Mouse (Mus musculus) right cerebral cortex, postnatal 14 days (tissue): Measurements from ENCODE around the gene Rsph9.
A peak's percentile ranks its signal among the peaks of the same experiment; 100 is the strongest.

Experiments used
- DNase-seq: peaks from one replicate; pipeline ENCODE4 v3.0.0; 2022

Gene Rsph9

DNA sequence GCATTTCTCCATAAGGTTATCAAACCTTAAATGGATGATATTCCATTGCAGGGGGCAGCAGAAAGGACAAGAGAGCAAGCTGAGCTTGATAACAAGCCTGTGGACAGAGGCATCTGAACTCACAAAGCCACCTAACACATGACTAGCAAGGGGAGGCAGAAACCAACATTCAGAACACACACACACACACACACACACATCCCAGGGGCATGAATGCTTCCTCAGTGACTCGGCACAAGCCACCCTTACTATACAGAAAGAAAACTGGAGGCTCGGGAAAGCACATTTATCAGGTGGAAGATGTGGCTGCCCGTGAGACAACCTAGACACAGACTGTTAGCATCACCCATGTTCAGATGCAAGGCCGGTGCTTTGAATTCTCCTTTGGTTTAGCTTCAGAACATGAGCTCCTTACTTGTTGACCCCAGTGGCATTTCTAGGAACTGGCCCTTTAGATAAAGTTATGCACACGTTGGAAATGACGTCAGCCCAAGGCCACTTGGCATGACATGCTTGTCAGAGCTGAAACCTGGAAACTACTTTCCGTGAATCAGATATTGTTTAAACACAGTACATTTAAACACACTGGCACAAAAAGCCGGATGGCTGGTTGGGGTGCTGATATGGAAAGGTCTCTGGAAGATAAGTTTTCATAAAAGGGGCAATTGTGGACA lies 5.3 kb downstream of the Rsph9 start:
- DNase-seq: no peak

DNA sequence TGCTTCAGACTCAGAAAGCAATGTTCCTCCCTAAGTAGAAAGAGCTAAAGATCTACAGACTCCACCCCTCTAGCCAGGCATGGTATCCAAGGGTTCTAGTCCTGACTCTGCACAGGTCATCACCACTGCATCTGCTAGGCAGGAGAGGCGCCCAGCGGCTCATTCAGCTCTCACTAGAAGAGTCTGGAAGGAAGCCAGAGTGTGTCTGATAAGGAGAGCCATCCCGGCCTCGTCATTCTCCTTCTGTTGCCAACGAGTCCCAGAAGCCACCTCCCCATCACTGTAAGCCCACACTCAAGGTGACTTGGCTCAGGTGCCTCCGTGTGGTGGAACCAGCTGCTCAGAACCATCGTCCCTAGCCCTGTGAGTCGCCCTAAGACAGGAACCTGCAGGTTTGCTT lies 11.2 kb downstream of the Rsph9 start:
- no peak for DNase-seq

DNA sequence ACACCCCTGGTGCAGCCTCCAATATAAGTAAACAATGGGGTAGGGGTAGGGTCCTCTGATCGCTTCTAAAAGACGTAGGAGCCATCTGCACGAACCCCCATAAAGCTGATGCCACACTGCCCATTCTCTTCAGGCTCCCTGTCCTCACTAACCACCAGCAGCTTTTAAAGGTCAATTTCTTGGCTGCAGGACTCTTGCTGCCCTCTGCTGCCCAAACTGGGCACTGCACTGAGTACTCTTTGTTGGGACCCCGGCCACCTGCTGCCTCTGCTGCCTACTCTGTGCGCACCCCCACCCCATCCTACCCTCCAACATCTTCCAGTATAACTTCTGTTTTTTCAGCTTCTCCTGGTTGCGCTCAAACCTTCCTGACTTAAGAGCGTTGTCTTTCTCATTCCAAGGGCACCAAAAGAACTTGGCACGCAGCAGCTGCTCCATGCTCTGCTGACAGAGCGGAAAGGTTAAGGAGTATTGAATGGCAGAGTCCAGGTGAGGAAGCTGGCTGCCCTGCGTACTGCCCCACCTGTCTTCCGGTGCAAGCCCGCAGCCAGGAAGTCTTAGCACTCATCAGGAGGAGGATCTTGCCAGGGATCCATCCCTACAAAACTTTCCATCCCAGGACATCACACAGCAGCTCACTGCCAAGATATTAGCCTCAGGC lies 11.8 kb downstream of the Rsph9 start:
- DNase-seq: peak; percentile 76

DNA sequence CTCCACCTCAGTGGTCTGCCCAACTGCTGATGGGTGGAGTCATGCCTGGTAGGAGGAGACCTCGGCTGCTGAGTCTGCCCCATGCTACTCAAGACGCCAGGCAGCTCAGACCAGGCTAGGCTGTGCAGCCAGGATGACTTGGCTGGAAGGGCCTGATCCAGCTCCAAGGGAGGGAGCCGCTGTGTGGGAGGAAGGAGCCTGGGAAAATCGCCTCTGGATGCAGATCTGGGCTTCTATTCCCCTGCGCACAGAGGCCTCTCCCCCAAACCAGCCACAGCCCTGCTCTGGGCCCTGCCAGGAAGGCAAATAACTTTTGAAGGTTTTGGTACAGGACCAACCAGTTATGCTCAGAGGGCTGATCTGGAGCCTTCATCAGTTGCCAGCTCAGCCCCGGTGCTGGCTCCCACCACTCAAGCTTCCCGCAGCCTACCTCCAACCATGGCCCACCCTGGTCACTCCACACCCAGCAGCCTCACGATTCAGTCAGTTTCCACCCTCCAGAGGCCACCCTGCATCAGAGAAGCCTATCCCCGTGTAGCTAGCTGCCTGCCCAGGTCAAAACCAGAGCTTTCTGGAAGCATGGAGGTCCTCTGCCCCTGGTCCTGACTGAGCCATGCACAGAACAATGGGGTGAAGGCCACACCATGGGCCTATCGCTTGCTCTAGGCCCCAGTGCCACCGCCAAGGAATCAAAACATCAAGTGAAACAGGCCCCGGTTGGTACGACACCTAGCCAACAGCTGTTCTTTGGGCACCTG lies 14.1 kb downstream of the Rsph9 start:
- DNase-seq: no peak

DNA sequence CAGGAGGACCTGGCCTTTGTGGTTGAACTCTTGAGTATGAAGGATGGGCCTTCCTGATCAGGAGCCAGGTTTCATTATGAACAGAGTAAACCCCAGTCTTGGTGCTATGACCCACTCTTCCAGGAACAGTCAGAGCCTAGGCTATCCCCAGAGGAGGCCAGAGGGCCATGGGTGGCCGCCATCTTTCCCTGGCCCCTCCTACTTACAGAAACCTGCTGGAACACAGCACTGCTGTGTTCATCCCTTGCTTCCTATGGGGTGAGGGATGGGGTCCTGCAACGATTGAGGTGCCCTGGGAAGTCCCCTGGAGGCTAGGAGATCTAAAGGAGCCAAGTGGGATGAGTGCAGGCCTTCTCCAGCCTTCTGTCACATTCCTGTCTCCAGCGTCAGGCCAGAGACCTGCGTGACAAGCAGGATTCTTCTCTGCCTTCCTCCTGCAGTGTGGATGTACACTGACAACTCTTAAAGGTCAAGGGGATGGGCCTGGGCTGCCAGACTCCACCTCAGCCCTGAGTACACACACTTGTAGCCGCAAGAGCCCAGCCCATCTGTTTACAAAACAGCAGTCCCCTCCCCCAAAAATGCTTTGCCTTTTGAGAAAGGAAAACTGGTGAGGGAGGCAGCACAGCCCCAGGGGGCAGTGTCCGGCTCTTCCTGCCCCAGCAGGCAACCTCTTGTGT lies 16.1 kb downstream of the Rsph9 start:
- DNase-seq: no peak

DNA sequence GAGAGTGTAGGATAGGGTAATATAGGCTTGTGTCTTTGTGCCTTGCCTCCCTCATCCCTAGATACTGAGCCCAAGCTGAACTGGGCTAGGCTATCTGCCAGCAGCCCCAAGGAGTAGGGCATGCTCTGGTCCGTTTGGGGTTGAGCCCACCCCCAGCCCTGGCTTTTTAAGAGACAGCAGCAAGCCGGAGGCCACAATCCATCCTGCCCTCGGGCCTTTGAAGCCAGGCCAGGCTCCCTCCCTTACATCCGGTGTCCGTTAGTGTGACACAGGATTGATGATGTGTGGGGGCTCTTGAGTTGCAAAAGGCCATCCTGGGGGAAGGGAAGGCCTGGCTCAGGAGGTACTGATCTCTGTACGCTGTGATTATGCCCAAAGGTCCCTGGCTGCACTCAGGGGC lies 17.4 kb downstream of the Rsph9 start:
- no peak for DNase-seq

DNA sequence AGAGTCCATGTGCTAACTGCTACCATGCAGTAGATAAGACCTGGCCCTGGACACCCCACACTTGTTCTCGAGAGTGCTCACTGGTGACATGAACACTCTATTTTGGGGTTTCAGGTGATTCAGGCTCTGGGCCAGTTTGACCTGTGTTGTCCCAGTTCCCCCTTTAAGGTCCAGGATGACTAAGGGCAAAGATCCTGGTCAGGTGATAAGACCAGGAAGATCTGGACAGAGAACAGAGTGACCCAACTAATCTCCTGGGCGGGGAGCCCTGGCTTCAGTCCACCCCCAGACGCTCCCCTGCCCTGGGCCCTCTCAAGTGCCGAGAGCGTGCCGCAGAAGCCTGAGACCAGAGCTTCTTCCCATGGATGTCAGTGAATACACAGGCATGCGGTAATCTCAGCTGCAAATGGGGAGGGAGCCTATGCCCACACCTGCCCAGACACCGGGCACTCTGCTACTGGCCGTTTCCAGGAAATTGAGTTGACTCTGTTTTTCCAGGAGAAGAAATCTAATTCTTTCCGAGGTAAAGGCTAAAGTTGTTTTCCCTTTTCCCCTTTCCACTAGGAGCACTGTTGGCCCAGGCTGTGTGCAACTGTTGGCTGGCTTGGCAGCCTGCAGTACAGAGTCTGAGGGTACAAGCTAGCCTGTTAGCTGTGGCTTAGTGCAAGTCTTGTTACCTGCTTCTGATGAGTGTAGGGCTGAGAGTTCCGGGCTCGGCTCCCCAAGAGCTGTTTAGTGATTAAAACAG lies 19.9 kb downstream of the Rsph9 start:
- no peak for DNase-seq

DNA sequence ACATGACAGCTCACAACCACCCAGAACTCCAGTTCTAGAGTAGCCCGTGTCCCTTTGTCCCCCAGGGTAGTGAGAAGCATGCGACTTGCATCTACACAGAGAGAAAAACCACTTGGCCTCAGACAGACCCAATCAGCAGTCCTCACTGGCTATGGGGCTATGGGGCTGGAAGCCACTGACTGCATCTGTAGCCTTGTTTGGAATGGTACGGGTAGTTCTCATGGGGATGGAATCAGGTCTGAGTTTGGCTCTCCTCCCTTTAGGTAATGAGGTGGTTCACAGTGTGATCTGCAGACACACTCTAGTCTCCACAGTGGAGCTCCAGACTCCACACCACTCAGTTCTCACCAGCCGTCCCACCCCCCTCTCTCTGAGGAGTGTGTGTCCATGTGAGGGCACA lies 20.7 kb downstream of the Rsph9 start:
- DNase-seq: no peak

DNA sequence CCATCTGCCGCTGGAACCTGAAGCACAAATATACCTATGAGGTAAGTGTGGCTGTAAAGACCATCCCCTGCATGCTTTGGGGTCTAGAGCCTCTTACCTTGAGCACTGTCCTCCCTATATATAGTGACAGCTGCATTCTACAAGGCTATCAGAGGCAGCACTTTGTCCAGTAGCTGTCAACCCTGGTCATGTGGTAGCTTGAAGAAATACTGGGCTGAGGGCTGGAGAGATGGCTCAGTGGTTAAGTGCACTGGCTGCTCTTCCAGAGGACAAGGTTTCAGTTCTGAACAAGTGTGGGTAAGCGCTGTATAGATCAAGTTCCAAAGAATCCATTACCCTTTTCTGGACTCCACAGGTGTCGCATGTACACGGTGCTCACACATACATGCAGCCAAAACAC lies 21.2 kb downstream of the Rsph9 start:
- DNase-seq: no peak

DNA sequence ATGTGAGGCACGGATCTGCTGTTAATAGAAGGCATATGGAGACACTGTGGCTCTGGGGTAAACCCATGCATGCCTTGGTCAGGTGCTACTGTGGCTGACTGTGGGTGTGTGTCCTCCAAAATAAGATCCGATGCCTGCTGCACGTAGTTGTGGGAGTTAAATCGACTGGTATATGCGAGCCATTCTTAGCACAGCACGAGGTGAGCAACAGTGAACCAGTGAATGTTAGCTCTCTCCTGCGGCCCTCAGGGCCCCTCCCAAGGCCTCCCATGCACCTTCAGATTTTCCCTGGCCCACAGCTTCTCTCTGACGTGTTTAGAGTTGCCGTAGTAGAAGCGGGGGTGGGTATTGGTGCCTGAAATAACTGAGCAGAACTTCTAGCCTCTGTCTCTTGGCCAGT lies 24.4 kb downstream of the Rsph9 start:
- DNase-seq: no peak

DNA sequence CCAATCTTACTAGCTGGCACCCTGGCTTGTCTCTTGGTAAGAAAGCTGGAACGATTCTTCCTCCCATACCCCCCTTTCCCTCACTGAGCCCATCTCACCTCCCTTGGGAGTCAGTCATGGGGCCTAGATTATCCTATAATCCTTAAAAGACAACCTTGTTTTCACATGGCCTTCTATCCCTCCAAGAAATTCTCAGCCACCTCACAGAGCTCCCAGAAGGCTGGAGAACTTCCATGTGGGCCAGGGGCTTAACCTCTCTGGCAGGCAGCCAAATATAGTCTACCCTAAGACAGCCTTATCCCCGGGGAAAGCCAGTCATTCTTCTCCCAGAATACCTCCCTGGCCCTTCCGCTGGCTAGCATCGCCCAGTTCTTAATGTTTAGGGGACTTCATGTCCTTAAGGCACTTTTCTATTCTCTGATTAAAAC lies 25.6 kb downstream of the Rsph9 start:
- DNase-seq: no peak

DNA sequence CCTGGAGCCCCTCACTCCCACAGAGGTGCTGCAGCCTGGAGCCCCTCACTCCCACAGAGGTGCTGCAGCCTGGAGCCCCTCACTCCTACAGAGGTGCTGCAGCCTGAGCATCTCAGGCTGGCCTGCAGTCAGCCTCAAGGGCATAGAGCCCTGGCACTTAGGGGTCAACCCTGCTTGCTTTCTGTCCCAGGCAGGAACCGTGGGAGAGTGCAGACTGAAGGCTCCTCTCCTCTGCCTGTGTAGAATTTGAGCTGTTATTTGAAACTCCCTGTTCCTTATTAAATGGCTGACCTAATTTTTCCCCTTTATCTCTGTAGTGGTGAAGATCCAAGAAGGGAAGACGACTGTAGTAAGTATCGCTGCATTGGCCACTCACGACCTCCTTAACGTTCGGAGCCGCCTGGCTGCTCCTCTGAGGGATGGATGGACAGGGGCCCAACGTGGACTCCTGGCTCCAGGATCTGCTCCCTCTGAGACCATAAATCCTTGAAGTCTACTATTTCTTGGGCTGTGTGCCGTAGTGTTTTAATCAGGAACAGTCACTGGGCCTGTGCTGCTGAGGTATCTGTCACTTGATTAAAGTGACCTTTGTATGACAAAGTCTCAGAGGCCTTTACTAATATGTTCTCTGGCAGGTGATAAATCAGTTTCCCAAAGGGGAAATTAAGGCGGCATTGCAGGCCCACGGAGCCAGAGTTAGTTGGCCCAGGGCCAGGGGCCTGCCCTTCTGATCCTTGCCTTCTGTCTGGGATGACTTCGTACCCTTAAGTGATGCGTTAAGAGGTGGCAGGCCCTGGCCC lies 26.2 kb downstream of the Rsph9 start:
- no peak for DNase-seq

DNA sequence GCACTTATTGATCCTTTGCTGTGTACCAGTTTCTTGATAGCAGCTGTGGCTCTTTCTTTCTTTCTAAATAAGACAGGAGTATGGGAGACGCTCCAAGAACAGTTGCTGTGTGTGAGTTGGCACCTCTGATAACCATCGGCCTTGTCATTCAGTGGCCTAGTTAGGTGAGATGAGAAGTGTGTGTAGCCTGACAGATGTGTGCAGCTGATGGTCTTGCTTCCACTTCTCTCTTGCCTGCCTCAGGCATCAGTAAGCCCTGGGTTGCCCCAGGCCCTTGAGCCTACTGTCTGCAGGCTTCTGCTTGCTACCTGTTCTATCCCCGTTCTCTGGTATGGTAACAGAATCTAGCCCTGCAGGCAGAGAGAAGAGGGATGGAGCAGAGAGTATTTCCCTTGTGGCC lies 27.1 kb downstream of the Rsph9 start:
- DNase-seq: no peak

DNA sequence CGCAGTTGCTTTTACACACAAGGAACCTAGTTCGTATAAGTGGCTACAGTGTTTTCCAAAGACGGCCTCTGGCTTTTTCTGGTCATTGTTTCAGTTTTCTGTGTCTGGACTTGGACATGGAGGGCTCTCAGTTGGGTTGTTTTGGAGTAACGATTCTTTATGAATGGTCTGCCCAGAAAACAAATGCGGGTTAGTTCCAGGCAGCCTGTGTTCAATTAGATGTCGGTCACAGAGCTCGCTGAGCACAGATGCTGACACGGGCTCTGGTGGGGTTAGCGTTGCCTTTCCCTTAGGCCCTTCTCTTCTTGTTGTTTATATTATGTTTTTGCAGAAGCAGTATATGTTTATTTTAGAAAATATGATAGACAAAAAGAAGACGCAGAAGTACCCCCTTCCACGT lies 27.9 kb downstream of the Rsph9 start:
- no peak for DNase-seq

DNA sequence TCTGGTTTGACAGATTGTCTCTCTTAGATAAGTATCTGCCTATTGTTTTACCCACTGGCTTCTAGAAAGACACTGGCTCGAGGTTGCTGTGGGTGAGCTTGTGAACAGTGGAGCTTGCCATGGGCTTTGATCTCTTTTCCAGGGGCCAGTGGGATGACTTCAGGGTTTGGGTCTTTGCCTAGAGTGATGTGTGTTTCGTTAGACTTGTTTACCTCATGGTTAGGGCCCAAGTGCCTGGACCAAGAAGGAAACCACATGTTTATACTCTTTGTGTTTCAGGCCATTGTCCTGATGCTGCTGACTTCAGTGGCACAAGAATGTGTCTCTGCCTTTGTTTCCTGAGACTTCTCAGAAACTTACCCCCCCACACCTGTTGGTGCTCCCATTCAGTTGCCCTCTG lies 28.5 kb downstream of the Rsph9 start:
- DNase-seq: no peak

DNA sequence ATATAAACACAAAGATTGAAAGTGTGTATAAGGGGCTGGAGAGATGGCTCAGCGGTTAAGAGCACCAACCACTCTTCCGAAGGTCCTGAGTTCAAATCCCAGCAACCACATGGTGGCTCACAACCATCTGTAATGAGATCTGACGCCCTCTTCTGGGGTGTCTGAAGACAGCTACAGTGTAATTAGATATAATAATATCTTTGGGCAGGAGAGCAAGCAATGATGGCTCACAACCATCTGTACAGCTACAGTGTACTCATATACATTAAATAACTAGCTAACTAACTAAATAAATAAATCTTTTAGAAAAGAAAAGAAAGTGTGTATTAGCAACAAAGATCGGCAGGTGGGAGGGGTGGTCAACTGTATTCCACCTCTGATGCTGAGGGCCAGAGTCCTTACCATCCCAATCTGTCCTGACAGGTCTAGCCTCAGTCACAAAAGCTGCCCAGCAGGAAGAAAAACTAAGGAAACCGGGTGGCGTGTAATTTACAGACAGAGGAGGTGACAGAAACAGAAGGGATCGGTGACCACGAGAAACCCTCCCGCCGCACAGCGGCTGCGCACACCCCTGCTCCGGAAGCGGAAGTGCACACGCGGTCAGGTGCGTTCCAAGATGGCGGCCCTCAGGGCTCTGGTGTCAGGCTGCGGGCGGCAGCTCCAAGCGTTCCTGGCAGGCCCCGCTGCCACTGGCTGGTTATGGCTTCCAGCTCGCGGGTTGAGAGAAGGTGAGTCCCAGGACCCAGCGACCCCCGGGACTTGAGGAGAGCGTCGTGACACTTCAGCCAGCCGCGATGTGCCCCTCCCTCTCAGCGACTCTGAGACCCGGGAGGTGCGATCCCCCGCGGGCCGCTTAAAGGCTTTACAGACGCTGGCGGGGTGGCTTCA lies 33.4 kb downstream of the Rsph9 start, which contains the start of gene Mrps18a:
Gene Mrps18a (plus strand): TSS at position 585 of the 888 bp plus-strand sequence.
- peak; percentile 85 for DNase-seq

DNA sequence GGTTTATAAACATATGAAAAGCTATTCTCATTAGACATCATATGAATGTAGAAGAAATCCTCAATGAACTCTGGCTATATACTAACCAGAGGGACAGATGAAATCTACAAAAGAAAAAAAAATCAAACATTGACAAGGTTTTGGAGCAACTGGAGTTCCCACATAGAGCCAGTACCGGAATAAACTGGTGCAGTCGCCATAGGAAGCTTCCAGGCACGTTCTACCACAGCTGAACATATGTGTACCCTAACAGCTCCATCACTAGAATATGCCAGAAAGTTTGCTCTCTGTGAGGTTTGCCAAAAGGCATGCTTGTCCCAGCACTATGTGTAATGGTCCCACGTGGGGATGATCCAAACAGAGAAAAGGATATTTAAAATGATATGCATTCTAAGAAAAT lies 35.7 kb downstream of the Rsph9 start:
- no peak for DNase-seq

DNA sequence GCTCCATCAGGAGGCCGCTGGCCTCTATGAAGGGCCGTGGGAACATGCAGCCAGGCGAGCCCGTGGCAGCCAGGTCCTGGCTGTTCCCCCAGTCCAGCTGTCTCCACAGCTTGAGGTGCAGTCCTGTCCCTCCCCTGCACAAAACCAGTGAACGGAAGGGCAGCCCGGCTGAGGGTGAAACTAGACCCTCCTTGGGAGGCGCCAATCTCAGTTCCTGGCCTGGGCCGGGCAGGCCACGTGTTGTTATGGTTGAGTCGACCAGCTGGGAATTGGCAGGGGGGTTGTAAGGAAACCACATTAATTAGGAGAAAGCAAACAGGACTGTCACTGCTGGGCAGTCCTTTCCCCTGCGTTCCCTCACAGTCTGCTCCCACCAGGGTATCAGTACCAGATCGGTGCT lies 39.5 kb downstream of the Rsph9 start:
- no peak for DNase-seq

DNA sequence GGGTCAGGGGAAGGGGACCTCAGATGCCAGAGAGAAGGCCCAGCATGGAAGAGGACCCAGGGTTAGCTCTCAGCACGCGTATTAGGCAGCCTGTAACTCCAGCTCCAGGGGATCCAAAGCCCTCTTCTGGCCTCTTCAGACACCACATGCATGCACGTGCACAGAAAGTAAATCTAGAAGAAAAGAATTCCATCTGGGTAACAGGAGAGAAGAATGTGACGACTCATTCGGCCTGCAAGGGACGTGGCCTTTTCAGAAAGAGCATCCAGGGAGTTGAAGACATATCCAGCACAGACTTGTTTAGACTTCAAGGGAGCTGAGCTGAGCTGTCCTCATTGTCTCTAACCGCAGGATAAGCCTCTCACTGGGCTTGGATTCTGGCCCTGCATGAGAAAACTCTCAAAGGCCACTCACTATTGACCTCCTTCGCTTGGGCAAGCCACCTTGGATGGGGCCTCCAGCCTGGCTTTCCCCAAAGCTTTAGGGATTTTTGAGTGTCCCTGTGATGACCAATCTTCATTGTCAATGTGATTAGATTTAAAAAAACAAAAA lies 41.3 kb downstream of the Rsph9 start:
- no peak for DNase-seq

DNA sequence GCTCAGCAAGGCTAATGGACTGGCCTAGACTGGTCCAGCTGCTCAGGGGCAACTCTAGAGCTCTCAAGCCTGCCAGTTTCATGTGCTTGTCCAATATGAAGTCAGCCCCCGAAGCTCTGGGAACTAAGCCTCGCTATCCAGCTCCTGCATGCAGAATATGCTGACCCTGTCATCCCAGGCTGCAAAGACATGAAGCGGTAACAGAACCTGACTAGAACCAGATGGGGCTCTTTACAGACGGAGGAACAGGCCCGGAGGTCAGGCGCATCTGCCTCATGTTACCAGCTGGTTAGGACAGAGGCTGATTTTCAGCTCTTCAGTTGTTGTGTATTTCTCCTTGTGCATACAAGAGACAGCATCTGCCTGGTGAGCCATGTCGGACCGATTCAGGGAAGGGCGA lies 42.1 kb downstream of the Rsph9 start:
- DNase-seq: no peak

DNA sequence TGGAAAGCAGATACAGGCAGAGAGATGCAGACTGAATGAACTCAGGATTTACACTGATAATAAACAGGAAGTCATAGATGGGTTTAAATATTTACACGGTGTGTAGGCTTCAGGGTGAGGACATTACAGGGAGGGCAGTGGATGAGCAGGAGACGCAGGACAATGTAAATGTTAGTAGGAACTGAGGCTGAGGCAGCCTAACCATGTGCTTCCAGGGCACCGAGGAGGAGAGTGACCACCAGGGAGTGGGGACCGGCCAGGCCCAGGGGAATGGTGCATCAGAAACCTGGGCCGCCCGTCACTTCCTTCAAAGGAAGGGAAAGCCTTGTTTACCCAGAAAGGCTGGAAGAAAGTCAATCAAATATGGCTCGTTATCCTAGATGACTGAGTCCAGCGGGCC lies 45.5 kb downstream of the Rsph9 start:
- no peak for DNase-seq
